Mouse (Mus musculus): ENCODE data around the gene Uaca. TPM values are rescaled to one million over a fixed set of nuclear protein-coding genes. Genes with fewer than 3 reads are reported as not detected.

Uaca gene
- total RNA-seq (2021), result 1 to 10 TPM; 6.6 to 8.6 TPM

GRCm38 (mm10) chr9:60794210-60794840 lies at the start of gene Uaca:
TSS of gene Uaca (plus strand) at chr9:60794542.
- peak; percentile 64 to 81 for DNase-seq (ENCODE audit: extremely low spot score in 1 of 2, low spot score in 1 of 2)

DNA sequence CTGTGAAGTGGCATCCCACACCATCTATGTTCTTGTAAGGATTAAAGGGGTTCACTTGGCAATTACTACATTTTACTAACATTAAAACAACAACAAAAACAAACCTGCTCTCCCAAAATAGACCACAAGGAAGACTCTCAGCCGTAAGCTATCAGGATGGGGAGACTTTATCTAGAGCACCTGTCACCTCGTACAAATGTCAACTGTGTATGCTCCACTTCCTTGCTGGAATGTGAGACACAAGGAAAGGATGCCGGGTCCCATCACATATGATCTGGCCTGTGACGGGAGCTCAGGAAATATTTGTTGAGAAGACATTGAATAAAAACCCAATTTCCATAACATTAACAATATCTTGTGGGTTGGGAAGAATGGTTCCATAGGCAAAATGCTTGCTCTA lies 49.4 kb upstream of the Uaca start:
- DNase-seq (ENCODE audit: extremely low spot score in 1 of 2, low spot score in 1 of 2), result no peak

- no peak for DNase-seq (ENCODE audit: extremely low spot score in 1 of 2, low spot score in 1 of 2)
Observed at GRCm38 (mm10) chr9:60746561-60746960, 47.8 kb upstream of the Uaca start.

DNA sequence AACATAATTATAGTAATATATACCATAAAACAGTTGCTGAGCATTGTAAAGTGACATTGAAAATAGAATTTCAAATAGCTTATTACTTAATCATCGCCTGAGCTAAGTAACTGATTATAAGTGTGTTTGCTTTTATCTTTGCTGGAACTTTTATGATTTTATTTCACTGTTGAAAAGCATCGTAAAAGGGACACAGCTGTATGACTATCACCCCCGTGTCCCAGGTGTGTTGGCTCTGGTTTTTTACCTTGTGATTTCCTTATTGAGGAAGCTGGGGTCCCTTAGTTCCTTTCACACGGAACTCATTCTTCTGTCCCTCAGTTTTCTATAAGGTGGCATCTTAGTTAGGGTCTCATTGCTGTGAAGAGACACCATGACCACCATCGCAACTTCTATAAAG lies 46.7 kb upstream of the Uaca start:
- DNase-seq (ENCODE audit: extremely low spot score in 1 of 2, low spot score in 1 of 2), result no peak

GRCm38 (mm10) chr9:60748191-60748590 lies 46.2 kb upstream of the Uaca start:
- DNase-seq (ENCODE audit: extremely low spot score in 1 of 2, low spot score in 1 of 2), result no peak

GRCm38 (mm10) chr9:60749105-60749504 lies 45.2 kb upstream of the Uaca start:
- DNase-seq (ENCODE audit: extremely low spot score in 1 of 2, low spot score in 1 of 2), result no peak

- no peak for DNase-seq (ENCODE audit: extremely low spot score in 1 of 2, low spot score in 1 of 2)
Observed at GRCm38 (mm10) chr9:60751098-60751497, 43.2 kb upstream of the Uaca start.

DNA sequence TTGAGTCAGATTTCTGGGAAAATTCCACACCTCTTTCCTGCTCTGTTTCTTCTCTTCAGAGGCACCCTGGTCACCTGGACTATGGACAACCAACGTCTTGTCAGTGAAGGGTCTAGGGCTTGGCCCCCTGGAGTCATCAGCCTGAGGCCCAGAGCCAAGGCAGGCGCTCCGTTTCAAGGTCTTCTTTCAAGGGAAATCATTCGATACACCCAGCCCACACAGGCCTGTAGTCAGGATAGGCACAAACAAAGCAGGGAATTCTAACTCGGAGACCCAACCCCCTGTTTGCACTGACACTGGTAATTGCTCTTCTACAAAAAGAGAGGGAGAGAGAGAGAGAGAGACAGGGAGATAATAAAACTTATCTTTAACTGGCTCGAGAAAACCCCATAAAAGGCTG lies 42.4 kb upstream of the Uaca start:
- DNase-seq (ENCODE audit: extremely low spot score in 1 of 2, low spot score in 1 of 2), result no peak

DNA sequence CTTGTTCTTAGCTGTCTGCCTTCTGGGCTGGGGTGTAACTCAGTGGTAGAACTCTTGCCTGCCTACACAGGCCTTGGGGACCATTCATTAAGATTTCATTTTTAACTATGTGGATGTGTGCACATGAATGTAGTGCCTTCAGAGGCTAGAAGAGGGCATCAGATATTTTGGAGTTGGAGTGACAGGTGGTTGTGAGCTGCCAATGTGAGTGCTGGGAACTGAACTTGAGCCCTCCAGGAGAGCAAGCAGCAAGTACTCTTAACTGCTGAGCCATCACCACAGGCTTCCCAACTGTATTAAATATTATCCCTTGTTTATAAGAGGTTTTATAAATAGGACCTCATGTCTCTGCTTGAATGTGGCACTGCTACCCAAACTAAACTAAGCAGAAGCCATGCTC lies 41.7 kb upstream of the Uaca start:
- DNase-seq (ENCODE audit: extremely low spot score in 1 of 2, low spot score in 1 of 2), result no peak

GRCm38 (mm10) chr9:60756258-60756657 lies 38.1 kb upstream of the Uaca start:
- DNase-seq (ENCODE audit: extremely low spot score in 1 of 2, low spot score in 1 of 2), result peak; percentile 29 to 76

DNA sequence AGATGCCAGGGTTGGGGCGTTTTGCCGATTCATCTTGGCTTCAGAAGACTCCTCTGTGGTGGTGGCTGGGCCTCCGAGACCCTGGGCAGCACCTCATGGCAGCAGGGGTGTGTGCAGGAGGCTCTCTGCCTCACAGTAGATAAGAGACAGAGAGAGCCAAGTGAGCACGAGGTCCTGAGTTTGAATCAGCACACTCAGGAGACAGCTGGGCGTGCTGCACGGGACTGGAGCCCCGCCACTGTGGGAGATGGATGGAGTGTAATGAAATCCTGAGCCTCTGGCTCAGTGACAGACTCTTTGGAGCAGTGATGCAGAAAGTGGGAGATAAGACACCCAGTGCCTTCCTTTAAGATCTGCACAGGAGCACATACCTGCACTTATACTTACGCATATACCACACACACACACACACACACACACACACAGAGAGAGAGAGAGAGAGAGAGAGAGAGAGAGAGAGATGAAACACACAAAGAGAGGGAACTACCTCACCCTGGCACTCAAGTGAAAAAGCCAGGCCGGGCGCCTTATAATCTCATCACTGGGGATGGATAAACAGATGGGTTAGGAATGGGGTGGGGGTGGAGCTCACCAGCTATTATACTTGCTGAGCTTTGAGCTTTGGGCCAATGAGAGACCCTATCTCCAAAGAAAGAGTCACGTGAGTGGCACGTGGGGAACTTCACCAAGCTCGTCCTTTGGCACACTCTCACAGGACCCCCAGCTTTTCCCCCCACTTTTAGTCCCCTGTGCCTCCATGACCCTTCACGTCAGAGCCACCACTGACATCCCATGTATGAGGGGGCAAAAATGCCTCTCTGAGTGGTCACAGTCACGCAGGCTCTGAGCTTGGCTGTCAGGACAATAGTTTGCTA lies 37.2 kb upstream of the Uaca start:
- no peak for DNase-seq (ENCODE audit: extremely low spot score in 1 of 2, low spot score in 1 of 2)

DNA sequence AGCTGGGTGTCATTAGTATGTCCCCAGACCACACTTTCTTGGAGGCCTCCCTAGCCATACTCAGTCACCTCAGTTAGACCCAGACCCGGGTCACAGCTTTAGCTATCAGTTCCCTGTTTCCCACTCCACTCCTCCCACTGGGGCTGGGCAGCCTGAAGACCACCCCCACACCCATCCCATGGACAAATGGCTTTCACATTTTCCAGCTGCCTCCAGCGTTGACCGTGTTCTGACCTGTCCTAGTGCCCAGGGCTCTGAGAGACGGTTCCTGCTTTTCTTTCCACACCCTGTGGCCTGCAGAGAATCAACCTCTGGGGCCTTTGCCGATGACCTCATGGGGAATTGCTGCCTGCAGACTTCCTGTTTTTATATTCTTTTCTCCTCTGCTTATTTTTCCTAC lies 36.5 kb upstream of the Uaca start:
- no peak for DNase-seq (ENCODE audit: extremely low spot score in 1 of 2, low spot score in 1 of 2)

- DNase-seq (ENCODE audit: extremely low spot score in 1 of 2, low spot score in 1 of 2), result no peak
Observed at GRCm38 (mm10) chr9:60759436-60760007, 34.8 kb upstream of the Uaca start.

DNA sequence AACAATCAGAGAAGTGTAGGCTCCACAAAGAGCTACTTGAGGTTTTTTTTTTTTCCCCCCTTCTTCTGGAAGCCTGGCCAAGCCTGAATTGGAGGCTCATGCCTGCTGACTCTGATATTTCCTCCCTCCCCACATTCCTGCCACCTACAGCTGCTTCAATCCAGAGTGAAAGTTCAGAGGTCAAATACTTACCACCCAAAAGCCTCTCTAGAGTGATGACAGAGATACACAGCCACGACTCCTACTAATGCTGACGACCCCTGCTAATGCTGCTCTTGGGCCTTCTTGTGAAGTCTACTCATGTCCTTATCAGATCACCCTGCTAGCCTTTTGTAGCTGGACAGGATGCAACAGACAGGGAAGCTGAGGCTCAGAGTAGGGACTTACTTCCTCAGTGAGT lies 29.2 kb upstream of the Uaca start:
- DNase-seq (ENCODE audit: extremely low spot score in 1 of 2, low spot score in 1 of 2), result no peak

DNA sequence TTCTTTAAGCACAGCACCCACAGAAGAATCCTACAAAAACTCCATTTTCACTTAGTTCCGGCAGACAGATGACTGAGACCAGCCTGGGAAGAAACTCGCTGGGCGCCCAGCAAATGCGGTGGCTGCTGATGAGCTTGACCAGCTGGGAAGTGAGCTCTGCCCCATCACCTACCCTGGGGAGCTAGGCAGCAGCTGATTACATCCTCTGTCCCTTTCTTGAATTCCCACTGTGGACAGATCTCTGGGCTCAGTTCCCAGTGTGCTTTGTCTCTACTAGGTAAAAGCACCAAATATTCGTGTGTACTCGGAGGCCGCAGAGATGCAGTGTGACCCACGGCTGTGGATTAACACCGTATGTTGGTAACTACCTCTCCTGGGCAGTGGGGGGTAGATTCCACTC lies 25.9 kb upstream of the Uaca start:
- DNase-seq (ENCODE audit: extremely low spot score in 1 of 2, low spot score in 1 of 2), result no peak

GRCm38 (mm10) chr9:60769711-60770111 lies 24.6 kb upstream of the Uaca start:
- DNase-seq (ENCODE audit: extremely low spot score in 1 of 2, low spot score in 1 of 2), result no peak

GRCm38 (mm10) chr9:60773713-60774112 lies 20.6 kb upstream of the Uaca start:
- no peak for DNase-seq (ENCODE audit: extremely low spot score in 1 of 2, low spot score in 1 of 2)

DNA sequence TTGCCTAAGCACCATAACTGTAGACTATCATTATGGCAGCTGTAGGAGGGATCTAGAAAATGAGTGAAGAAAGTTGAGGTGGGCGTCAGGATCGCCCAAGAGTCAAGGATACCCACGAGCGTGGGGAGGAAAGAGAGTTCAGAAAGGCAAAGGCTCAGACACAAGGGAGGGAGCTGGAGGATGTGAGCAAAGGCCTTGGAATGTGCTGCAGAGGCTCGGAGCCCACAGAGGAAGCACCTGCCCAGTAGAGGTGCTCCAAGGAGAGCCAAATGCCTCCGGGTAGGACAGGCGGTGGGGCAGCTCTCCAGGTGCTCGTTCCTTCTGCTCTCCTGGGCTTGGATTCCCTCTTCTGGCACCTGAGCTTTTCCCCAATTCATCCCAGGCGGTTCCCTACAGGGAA lies 17.4 kb upstream of the Uaca start:
- DNase-seq (ENCODE audit: extremely low spot score in 1 of 2, low spot score in 1 of 2), result no peak

DNA sequence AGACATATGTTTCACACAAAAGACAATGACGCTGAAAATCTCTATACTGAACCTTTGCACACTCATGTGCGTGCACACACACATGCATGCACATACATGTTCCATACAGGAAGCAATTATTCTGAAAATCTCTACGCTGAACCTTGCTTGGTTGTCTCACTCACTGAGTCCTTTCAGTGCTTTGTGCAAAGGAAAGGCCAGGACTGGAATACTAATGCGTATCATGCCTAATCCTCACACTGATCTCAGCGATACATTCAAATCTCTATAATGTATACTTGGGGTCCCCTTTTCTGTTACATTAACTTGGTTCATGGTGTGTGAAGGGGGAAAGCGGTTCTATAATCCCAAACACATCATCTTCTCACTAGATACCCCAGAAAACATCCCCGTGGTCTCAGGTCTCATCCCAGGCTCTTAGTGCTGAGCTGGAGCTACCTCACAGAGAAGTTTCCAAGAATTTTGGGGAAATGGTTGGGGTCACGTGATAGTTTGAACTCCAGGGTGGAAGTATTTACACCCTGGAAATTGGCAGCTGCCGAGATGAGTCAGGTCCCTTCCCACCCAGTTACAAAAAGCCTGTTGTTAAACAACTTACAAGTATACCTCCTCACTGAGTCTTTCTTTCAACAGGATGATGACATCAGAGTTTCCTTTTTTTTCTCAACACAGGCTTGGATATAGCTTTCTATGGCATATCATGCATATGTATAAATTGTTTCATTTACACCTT lies 12.1 kb upstream of the Uaca start:
- DNase-seq (ENCODE audit: extremely low spot score in 1 of 2, low spot score in 1 of 2), result no peak

DNA sequence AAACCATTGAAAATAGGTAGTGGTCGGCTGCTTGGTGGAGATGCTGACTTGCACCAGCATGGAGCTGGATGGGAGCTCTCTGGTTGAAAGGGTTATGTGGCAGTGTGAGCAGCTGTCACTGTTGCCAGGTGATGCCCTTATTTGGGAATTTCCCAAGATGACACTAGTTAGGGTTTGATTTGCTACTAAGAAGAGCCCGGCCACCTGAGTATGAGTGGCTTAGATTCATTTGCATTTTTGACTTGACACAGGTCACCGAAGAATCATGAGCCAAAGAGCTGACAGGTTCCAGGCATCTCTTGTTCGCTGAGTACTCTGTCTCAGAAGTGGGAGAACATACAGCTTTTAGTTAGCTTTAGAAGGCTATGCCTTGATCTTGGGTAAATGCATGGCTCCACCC lies 9.3 kb upstream of the Uaca start:
- no peak for DNase-seq (ENCODE audit: extremely low spot score in 1 of 2, low spot score in 1 of 2)

- DNase-seq (ENCODE audit: extremely low spot score in 1 of 2, low spot score in 1 of 2), result no peak
Observed at GRCm38 (mm10) chr9:60787517-60788110, 6.7 kb upstream of the Uaca start.
